Mouse (Mus musculus): ENCODE results near the gene Ltbp3. TPM values are rescaled to one million over a fixed set of nuclear protein-coding genes. Genes with fewer than 3 reads are reported as not detected.

Ltbp3 gene
- polyA plus RNA-seq (2015; fragmentation: Nextera tagmentation; extraction: Ambion mirVana) = 15.7 and 26.9 TPM in 2 replicates

DNA sequence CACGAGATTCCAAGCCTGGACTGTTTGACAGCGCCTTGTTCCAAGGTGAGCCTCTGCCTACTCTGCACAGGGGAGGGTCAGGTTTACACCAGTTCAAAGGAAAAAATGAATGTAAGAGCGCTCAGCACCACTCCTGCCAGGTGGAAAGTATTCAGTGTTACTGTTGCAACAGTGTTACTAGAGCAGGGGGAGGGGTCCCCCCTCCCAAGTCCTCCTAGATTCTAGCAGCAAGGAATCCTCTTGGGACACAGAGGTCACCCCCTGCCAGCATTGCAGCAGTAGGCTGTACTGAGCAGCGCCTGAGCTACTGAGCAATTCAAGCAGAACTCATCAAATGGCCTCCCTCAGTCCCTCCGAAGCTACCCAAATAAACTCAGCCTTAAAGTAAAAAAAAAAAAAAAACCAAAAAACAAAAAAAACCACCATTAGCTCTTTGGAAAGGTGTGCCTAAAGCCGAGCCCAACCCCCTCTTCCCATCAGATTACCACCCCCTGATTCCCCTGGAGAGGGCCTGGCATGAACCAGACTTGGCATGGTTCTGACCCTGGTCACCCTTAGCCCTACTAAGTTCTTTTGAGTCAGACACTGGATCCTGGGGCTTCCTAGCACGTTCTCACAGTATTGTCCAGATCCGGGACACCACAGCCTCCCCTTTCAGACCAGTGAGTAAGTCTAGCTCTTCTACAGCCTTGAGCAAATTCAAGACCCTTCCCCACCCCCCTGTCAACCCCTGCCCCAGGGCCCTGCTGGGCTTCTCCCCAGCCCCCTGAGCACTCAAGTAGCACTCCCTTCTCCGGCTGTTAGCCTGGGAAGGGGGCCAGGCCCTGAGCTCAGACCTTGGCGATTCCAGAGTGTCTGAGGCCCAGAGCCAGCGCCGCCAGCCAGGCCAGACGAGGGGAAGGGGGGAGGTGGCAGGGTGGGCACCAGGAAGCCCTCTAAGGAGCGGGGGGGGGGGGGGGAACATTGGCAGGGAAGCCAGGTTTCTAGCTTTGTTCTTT lies at the start of gene Ltbp3:
Gene Ltbp3 (plus strand): TSS at position 585 of the 998 bp plus-strand sequence.
- WGBS = 43% methylated on average over 10 of the region's 14 CpGs
- ATAC-seq (ENCODE audit: low FRiP score, low TSS enrichment) (peak; percentile 56; the same call in 1 of the 2 replicates), DNase-seq (ENCODE audit: low spot score) (peak; percentile 66)
- peak within 1 kb of the TSS; percentile 84 for H3K9ac ChIP-seq (ENCODE audit: low read length)
- no peaks in the 10 kb centered on the region for H3K27me3 ChIP-seq (ENCODE audit: control insufficient read depth, insufficient read depth, low read length)
- H3K36me3 ChIP-seq (ENCODE audit: control insufficient read depth, insufficient read depth, low read length) = no peaks in the 10 kb centered on the region
- peak within 1 kb of the TSS; percentile 99 for H3K4me2 ChIP-seq (replicated peaks; ENCODE audit: low read depth)
- H3K27ac ChIP-seq (replicated peaks) = peak within 1 kb of the TSS; percentile 95
- H3K4me3 ChIP-seq (ENCODE audit: low read depth, low read length) = peak within 1 kb of the TSS; percentile 74
- H3K9me3 ChIP-seq (ENCODE audit: control insufficient read depth, low read length) = no peaks in the 10 kb centered on the region
- TF ChIP-seq CTCF (IDR thresholded peaks at IDR 0.05; ENCODE audit: low read depth) (no peak), EP300 (optimal IDR thresholded peaks at IDR 0.05) (no peak)
- H3K4me1 ChIP-seq (replicated peaks; ENCODE audit: control insufficient read depth, insufficient read depth) = peaks cover 6% of the 10 kb centered on the region; the same call in 1 of the 2 replicates

DNA sequence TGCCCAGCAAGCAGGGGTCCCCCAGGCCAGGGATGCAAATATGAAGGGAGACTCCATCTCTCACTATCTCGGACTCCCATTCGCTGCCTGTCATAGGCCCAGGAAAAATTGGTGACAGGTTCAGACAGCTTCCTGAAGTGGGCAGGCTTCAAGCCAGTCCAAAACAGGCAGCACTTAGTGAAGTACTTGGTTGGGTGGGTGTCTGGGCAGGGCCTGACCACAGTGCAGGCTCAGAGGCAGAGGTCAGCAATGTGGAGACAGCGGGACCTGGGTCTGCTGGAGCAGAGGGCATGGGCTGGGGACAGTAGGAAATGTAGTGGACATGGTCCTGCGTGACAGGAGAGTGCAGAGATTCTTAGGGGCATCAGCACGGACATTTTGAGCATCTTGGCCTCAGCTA lies 49.1 kb upstream of the Ltbp3 start:
- Histone ChIP-seq H3K4me1 (replicated peaks; ENCODE audit: control insufficient read depth, insufficient read depth) (no peaks in the 10 kb centered on the region; the same call in none of the 2 replicates), H3K36me3 (ENCODE audit: control insufficient read depth, insufficient read depth, low read length) (peaks cover 23% of the 10 kb centered on the region), H3K4me3 (ENCODE audit: low read depth, low read length) (peak overlapping the region; percentile 81), H3K27me3 (ENCODE audit: control insufficient read depth, insufficient read depth, low read length) (no peaks in the 10 kb centered on the region), H3K27ac (replicated peaks) (peak overlapping the region; percentile 78), H3K4me2 (replicated peaks; ENCODE audit: low read depth) (peak overlapping the region; percentile 94), H3K9ac (ENCODE audit: low read length) (peak overlapping the region; percentile 88), H3K9me3 (ENCODE audit: control insufficient read depth, low read length) (no peaks in the 10 kb centered on the region)
- DNase-seq (ENCODE audit: low spot score) (no peak), ATAC-seq (ENCODE audit: low FRiP score, low TSS enrichment) (no peak)
- WGBS = 50% methylated on average over 5 of the region's 5 CpGs
- TF ChIP-seq EP300 (optimal IDR thresholded peaks at IDR 0.05) (no peak), CTCF (IDR thresholded peaks at IDR 0.05; ENCODE audit: low read depth) (no peak)

DNA sequence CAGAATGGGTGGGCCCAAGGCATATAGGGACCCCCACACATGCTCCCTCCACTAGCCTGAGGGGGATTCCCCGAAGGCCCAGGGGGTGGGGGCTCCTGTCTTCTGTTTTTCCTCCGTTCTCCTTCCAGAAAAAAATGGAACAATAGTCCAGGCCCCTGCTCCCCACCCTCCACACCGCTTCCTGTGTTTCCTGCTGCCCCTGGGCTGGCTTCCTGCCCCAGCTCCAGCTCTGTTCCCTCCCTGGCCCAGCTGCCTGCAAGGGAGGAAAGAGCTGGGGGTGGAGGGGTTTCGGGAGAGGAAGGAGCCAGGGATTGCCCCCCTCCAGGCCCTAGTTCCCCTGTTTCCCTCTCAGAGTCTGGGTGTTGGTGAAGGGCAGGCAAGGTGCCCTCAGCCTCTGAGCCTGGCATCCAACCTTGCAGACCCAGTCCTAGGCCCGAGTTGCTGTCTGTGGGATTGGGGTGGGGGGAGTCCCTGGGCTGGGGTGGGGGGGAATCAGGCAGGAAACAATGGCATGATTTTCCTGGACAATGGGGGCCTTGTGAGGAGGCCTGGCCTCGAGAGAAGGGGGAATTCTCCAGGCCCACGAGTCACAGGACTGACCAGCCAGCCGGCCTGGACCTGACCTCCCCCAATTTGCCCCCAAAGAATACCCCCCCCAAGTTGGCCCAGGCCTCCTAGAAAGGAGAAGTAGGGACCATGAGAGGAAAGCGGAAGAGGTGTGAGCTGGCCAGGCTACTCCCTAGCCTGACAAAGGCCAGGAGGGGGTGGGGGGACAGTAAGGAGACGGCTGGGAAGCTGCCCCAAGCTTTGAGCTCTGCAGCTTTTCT lies 48.4 kb upstream of the Ltbp3 start:
- TF ChIP-seq EP300 (optimal IDR thresholded peaks at IDR 0.05) (no peak), CTCF (IDR thresholded peaks at IDR 0.05; ENCODE audit: low read depth) (no peak)
- Histone ChIP-seq H3K4me2 (replicated peaks; ENCODE audit: low read depth) (peak overlapping the region; percentile 94), H3K27ac (replicated peaks) (peak overlapping the region; percentile 78), H3K4me3 (ENCODE audit: low read depth, low read length) (peak overlapping the region; percentile 81), H3K36me3 (ENCODE audit: control insufficient read depth, insufficient read depth, low read length) (peaks cover 30% of the 10 kb centered on the region), H3K9me3 (ENCODE audit: control insufficient read depth, low read length) (no peaks in the 10 kb centered on the region), H3K9ac (ENCODE audit: low read length) (peak overlapping the region; percentile 88), H3K4me1 (replicated peaks; ENCODE audit: control insufficient read depth, insufficient read depth) (no peaks in the 10 kb centered on the region; the same call in none of the 2 replicates), H3K27me3 (ENCODE audit: control insufficient read depth, insufficient read depth, low read length) (no peaks in the 10 kb centered on the region)
- no peak for ATAC-seq (ENCODE audit: low FRiP score, low TSS enrichment)
- 56% methylated on average over 10 of the region's 10 CpGs for WGBS
- DNase-seq (ENCODE audit: low spot score) = no peak

DNA sequence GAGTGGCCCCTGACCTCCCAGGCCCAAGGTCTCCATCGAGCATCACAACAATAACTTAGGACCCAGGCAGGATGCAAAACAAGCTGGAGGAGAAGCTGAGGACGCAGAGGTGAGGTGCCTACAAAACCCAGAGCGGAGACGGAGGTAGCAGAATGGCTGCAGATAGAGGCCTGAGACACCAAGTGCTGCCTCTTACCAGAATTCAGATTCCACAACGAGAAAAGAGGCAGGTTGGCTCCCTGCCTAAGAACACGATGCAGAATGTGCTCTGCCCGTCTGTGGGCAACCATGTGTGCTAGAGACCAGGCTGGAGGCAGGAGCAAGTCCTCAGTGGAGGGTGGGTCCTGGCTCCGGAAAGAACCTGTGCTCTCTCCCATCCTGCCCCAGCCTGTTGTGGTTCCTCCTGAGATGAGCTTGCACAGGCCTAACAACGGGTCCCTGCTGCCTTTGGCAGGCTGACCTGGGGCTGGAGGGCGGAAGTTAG lies 47.7 kb upstream of the Ltbp3 start:
- Histone ChIP-seq H3K4me1 (replicated peaks; ENCODE audit: control insufficient read depth, insufficient read depth) (no peaks in the 10 kb centered on the region; the same call in none of the 2 replicates), H3K27ac (replicated peaks) (peak overlapping the region; percentile 78; the same call in 1 of the 2 replicates)

DNA sequence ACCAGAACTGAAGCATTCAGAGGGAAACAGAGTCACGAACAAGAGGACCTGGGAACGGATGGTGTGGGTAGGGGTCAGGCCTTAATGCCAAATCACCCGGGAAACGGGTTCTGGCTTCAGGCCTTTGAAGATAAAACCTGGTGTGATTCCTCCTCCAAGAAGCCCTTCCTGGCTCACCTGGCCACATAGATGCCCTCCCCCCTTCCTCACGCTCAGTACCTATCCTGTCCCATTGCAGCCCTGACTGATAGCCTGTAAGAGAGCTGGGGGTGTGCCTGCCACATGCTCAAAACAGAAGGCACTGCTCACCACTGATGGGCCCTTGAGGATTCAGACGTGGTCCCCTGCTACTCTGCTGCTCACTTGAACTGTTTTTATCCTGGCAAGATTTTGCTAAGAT lies 46.9 kb upstream of the Ltbp3 start:
- no peak for DNase-seq (ENCODE audit: low spot score)
- Histone ChIP-seq H3K27me3 (ENCODE audit: control insufficient read depth, insufficient read depth, low read length) (no peaks in the 10 kb centered on the region), H3K9me3 (ENCODE audit: control insufficient read depth, low read length) (no peaks in the 10 kb centered on the region), H3K4me1 (replicated peaks; ENCODE audit: control insufficient read depth, insufficient read depth) (no peaks in the 10 kb centered on the region; the same call in 1 of the 2 replicates), H3K4me2 (replicated peaks; ENCODE audit: low read depth) (no peak overlapping the region), H3K4me3 (ENCODE audit: low read depth, low read length) (no peak overlapping the region), H3K36me3 (ENCODE audit: control insufficient read depth, insufficient read depth, low read length) (peaks cover 42% of the 10 kb centered on the region), H3K27ac (replicated peaks) (no peak overlapping the region), H3K9ac (ENCODE audit: low read length) (peak overlapping the region; percentile 2; the same call in 1 of the 2 replicates)
- ATAC-seq (ENCODE audit: low FRiP score, low TSS enrichment) = no peak
- 89% methylated on average over 6 of the region's 6 CpGs for WGBS
- TF ChIP-seq EP300 (optimal IDR thresholded peaks at IDR 0.05) (no peak), CTCF (IDR thresholded peaks at IDR 0.05; ENCODE audit: low read depth) (no peak)

More for the DNA sequence above, 47.7 kb upstream of the Ltbp3 start:
- Histone ChIP-seq H3K36me3 (ENCODE audit: control insufficient read depth, insufficient read depth, low read length) (peaks cover 35% of the 10 kb centered on the region), H3K4me2 (replicated peaks; ENCODE audit: low read depth) (peak overlapping the region; percentile 94), H3K27me3 (ENCODE audit: control insufficient read depth, insufficient read depth, low read length) (no peaks in the 10 kb centered on the region), H3K4me3 (ENCODE audit: low read depth, low read length) (peak overlapping the region; percentile 81; the same call in 1 of the 2 replicates), H3K9ac (ENCODE audit: low read length) (peak overlapping the region; percentile 88), H3K9me3 (ENCODE audit: control insufficient read depth, low read length) (no peaks in the 10 kb centered on the region)
- WGBS = 58% methylated on average over 10 of the region's 10 CpGs
- ATAC-seq (ENCODE audit: low FRiP score, low TSS enrichment) (no peak), DNase-seq (ENCODE audit: low spot score) (no peak)
- TF ChIP-seq EP300 (optimal IDR thresholded peaks at IDR 0.05) = no peak
